ENCODE assay signal across 11 mouse cellular contexts in the genomic region with DNA sequence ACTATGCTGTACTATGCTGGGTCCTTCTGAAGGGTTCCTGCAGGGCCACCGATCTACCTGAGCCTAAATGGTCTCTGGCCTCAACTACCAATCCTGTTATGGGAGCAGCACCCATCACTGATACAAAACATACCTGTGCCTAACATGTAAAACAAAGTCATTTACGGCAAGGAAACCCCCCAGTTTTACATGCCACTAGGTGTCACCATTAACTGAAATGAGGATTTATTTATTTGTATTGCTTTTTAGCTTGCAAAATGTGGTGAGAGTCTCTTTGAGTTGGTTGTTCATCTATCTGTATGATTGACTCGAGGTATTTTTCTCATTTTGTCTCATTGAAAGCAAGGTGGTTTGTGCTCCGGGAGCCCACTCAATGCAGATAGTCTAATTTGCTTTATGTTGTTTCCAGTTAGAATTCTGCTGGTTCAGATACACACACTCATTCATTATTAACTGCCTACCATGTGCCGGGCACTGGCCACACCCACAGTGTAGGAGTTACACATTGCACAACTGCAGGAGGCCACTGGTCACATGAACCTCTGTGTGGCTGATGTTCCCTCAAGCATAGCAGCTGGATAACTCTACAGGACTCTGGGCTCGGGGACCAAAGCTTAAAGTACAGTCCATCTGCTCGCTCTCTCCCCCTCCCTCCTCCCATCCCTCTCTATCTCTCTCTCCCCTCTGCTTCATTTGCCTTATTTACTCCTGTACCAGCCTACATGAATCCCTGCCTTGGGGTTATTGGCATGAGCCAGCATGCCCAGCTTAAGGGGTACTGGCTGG. TPM values are rescaled to one million over a fixed set of nuclear protein-coding genes. Genes with fewer than 3 reads are reported as not detected.
DNase-seq lines count a peak whose midpoint lies in the region; ATAC-seq and TF ChIP-seq lines count a peak whose summit lies in the region.
"Had no signal": no experiment of that assay in that cellular context is flagged by ENCODE, and none has a peak within 500 bp of the region (broad histone marks: within the 10 kb centered on the region; RNA-seq: fewer than 3 reads in every experiment).

No protein-coding gene starts in this region.

- H3K4me2 ChIP-seq in kidney, embryonic 14.5 days (replicated peaks; ENCODE audit: low read depth, low read length): peak overlapping the region; percentile 10

- H3K9ac ChIP-seq in kidney, embryonic 14.5 days (ENCODE audit: low read depth, low read length): no peak overlapping the region

- H3K27me3 ChIP-seq in kidney, embryonic 14.5 days (ENCODE audit: control insufficient read depth, insufficient read depth, low read length): no peaks in the 10 kb centered on the region

- peak; percentile 72 for TF ChIP-seq CTCF in layer of hippocampus, adult 2 months (conservative IDR thresholded peaks at IDR 0.05)

- H3K4me3 ChIP-seq in layer of hippocampus, adult 2 months: no peak overlapping the region
- H3K4me3 ChIP-seq in kidney, embryonic 14.5 days (ENCODE audit: low read length): no peak overlapping the region

- DNase-seq in layer of hippocampus, adult 2 months (ENCODE audit: low spot score in 2 of 2): no peak
- DNase-seq in layer of hippocampus, adult 9-11 months: no peak
- DNase-seq in lung, adult 18-20 months: peak; percentile 44 to 48
- DNase-seq in yolk sac, embryonic 10.5 days (ENCODE audit: low spot score): peak; percentile 87
- DNase-seq in right cerebral cortex, adult 18-20 months: no peak
- no peak for DNase-seq in cerebellum, postnatal 25 days
- DNase-seq: right cerebral cortex, postnatal 25 days had no signal

- no peak overlapping the region for H3K27ac ChIP-seq in layer of hippocampus, adult 2 months
- H3K27ac ChIP-seq in kidney, embryonic 14.5 days (ENCODE audit: low read depth, low read length): no peak overlapping the region

- 64% methylated on average over 7 of the region's 7 CpGs for WGBS in kidney, embryonic 14.5 days

- H3K9me3 ChIP-seq in kidney, embryonic 14.5 days (ENCODE audit: control insufficient read depth, low read length): no peaks in the 10 kb centered on the region

- ATAC-seq in kidney, embryonic 14.5 days (ENCODE audit: low FRiP score, low TSS enrichment): peak; percentile 92
- ATAC-seq in erythroblast, adult 5-6 weeks (replicated peaks; ENCODE audit: low FRiP score, poor library complexity, severe bottlenecking): no peak
- ATAC-seq: CD4-positive, CD25-positive, alpha-beta regulatory T cell, adult 4 months; forebrain, embryonic 16.5 days had no signal

- H3K4me1 ChIP-seq in kidney, embryonic 14.5 days (ENCODE audit: control insufficient read depth, insufficient read depth, low read length): peaks cover 11% of the 10 kb centered on the region

- H3K36me3 ChIP-seq in kidney, embryonic 14.5 days (ENCODE audit: control insufficient read depth, insufficient read depth, low read length): no peaks in the 10 kb centered on the region

RNA-seq across cellular contexts. Expression of a gene that starts 15.9 kb away (rescaled TPM):
- 10 to 100 TPM; 48.6 to 52.5 TPM for total RNA-seq in layer of hippocampus, adult 2 months (2021)
- polyA plus RNA-seq in kidney, embryonic 14.5 days (2014; fragmentation: Nextera tagmentation; extraction: Ambion mirVana): 3.2 and 4.2 TPM in 2 replicates
- 1.5 and 4.6 TPM in 2 replicates for total RNA-seq in erythroblast, adult 5-6 weeks (2015; ENCODE audit: low replicate concordance)
- not detected in 2 replicates for total RNA-seq in erythroblast, adult 5-6 weeks (2017; ENCODE audit: low replicate concordance)

Comparison
In these comparisons a context has a peak if more than half of its experiments do, and no peak if none do; other contexts are left out.
1. DNase-seq: peak in lung, adult 18-20 months (2 of 2) and yolk sac, embryonic 10.5 days (single experiment); none in layer of hippocampus, adult 2 months (0 of 2), layer of hippocampus, adult 9-11 months (single experiment), right cerebral cortex, adult 18-20 months (single experiment) and cerebellum, postnatal 25 days (0 of 2).
2. RNA of a gene that starts 15.9 kb away (total RNA-seq): 48.6 to 52.5 TPM in layer of hippocampus, adult 2 months; 1.5 to 4.6 TPM in erythroblast, adult 5-6 weeks; every median in the first group is over 4 times any median in the second.